Mouse (Mus musculus) heart, adult 8-10 months (tissue): Measurements from ENCODE around the gene Methig1. TPM values are rescaled to one million over a fixed set of nuclear protein-coding genes. Genes with fewer than 3 reads are reported as not detected.

Source experiments
- DNase-seq: peaks from one replicate; pipeline ENCODE4 v3.0.0; 2022; ENCODE audit warnings: low spot score
- total RNA-seq, 4 experiments: library from RNA; stranded (reverse); gene quantifications; 2 replicates each; pipeline ENCODE4 v1.2.4; 2022

Methig1 gene
- total RNA-seq, 4 experiments from 2014 or later, result 0.66 TPM; not detected in 3

DNA sequence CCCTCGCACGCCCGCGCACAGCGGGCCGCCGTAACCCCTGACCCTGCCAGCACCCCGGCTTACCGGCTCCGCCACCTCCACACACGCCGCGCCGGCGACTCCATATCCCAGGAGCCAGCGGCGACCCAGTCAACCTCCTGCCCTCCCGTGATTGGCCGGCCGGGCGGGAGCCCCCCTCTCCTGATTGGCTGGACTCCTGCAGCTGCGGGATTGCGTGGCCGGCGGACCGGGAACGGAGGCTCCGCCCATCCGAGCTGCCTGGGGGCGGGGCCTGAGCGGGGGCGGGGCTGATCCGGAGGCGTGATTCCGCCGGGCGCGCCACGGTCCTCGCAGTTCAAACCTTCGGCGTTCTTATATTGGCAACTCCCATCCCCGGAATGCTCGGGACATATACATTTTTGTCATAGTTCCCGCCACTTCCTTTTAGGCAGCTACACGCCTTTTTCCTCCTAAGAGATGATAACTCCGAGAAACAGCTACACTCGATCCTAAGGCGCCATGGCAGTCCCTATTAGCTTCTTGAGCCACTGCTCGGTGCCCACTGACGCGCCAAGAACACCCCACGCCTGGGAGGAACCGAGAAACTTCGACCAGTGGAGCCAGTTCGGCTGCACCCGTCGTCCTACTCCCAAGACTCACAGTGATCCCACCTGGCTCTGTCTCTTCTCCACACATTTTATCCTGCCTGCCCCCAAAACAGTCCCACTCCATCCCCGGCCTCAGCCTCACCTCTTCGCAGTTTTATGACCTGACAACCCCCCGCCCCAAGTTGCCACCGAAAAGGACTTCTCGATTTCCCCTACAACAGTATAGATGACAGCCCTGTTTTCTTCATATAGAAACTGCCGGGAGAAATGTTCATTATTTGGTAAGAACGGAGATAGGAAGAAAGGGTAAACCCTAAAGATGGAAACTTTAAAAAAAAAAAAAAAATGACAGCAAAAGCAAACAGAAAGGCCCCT lies 70.2 kb downstream of the Methig1 start:
- DNase-seq, result peak; percentile 95

DNA sequence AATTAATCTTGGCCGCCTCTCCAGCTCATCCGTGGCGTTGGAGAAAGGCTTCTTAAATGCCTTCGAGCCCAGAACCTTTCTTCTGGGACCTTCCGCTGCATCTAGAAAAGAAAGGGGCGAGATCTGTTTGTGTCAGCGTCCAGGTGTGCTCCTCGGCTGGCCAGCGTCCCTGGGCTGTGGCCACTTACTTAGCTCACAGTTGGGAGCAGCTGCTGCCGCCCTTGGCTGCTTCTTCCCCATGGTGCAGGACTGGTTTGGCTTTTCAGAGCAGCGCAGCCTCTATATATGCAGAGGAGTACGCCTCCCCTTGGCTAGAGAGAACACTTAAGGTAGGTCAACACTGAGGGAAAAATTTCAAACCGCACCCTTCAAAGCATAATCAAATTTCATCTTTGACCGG lies 71.0 kb downstream of the Methig1 start:
- no peak for DNase-seq

DNA sequence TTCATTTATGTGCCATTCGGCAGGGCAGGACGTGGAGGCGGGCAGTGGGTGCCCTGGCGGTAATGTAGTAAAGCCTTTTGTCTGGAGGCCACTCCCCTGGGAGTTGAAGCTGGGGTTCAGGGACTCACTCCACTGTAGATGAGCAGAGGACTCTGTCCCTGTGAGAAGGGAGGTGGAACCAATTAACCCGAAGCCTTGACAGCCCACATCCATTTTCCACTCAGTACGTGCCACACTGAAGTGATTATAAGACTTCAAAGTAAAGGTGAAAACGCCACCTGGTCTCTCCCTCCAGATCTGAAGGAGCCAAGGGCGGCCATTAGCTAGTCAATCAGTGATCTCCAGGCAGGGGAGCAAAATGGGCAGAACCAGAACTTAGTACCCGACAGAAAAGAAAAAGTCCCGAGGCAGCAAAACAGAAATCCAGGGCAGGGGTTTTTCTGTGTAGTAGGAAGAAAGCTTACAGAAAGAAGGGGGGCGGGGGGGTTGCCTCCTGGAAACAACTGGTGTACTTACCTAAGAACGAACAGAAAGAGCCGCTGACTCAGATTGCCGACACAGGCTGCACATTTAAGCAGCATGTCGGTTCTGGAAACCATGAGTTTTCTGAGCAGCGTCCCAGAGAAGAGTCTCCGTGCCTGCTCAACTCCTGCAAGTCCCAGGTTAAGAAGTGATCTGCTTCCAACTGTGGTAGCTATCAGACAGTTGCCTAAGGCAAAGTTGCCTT lies 71.6 kb downstream of the Methig1 start, which contains the start of gene Slc11a2:
Gene Slc11a2, minus strand, starts transcription at position 677 of the 727 bp plus-strand sequence.
- DNase-seq, result no peak

DNA sequence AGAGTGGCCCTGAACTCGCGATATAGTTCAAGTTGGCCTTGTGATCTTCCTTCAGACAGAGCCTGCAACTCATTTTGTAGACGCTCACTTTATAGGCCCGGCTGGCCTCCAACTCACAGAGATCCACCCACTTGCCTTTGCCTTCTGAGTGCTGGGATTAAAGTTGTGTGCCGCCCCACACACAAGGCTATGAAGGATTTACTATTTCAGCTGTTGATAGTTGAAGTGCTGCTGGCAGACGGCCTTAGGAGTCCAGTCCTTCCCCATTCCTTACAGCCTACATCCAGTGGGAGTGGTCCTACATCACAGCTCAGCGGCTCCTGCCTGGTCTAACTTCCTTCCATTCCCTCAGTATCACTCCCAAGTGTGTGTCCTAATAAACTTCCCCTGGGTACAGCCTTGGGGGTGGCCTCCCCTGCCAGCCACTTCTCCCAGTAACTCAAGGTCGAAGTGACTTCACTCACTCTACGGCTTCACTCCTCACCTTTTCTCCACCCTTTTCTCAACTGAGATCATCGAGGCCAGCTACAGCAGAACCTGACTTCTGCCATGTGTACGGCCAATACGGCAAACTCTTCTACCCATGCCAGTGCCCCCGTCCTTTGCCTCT lies 75.5 kb downstream of the Methig1 start:
- DNase-seq, result no peak

DNA sequence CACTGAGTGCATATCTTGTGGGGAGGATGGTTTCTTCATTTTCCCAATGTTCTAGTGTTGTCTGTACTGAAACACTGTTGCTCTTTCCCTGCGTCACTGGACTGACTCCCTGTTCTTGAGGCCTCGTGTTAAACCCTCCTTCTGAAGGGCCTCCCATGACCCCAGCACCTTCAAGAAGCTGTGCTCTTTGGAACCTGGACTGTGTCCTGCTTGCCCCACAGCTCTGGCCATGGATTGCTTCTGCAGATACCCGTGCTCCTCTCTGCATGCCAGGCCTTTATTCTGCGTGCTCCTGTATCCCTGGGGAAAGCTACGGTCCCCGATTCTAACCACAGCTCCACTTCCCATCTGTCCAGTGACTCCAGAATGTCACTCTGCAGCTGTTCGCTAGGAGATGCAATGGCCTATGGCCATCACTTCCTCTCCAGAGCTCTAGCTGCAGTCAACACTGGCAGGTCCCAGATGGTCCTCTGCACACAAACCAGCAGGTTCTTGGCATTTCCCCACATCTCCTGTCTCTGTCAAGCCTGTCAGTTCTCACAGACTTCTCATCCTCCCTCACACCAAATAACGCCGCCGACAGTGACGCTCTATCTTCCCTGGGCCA lies 77.1 kb downstream of the Methig1 start:
- DNase-seq, result no peak

DNA sequence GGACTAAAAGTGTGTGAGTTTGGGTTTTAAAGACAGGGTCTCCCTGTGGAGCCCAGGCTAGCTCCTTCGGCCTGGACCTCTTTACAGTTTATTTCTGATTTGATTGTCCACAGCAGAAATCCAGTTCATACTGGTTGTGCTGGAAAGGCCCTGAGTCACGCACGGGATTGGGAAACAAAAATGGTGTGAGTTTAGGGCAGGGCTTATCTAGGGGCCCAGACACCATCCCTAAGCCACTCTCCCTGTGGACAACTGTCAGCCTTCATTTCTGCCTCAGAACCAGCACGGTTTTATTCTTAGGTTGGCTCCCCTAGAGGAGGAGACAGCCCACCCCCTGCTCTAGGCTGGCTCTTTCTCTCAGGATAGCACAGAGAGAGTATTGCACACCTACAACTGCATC lies 80.3 kb downstream of the Methig1 start:
- DNase-seq, result no peak

Other genes starting within 250 kb of the Methig1 start
- gene Atf1, start 125.3 kb upstream of the Methig1 start, total RNA-seq, result 10 to 100 TPM; 51.7 to 67.5 (median 61.6) TPM
- gene Tmprss12, start 72.3 kb upstream of the Methig1 start, total RNA-seq, result not detected
- 10 to 100 TPM; 51.7 to 63.4 (median 54.3) TPM for gene Mettl7a1, start 49.0 kb upstream of the Methig1 start, total RNA-seq
- gene Mettl7a3, start 18.2 kb upstream of the Methig1 start, total RNA-seq, result under 1 TPM in 1 of 4 experiments, not detected in 3; 0.19 TPM
- 1 to 10 TPM in 2 of 4 experiments, under 1 TPM in 2; 0.79 to 2.2 (median 0.99) TPM for gene Mettl7a2, start 51 bp downstream of the Methig1 start, total RNA-seq
- not detected for gene Higd1c, start 11.4 kb downstream of the Methig1 start, total RNA-seq
- not detected for gene Gm5475, start 69.0 kb downstream of the Methig1 start, total RNA-seq
- gene Slc11a2, start 71.9 kb downstream of the Methig1 start, total RNA-seq, result 10 to 100 TPM; 49.0 to 61.5 (median 51.9) TPM
- gene Letmd1, start 115.9 kb downstream of the Methig1 start, total RNA-seq, result 10 to 100 TPM; 11.2 to 14.0 (median 11.8) TPM
- gene Csrnp2, start 142.3 kb downstream of the Methig1 start, total RNA-seq, result 1 to 10 TPM; 2.4 to 3.1 (median 2.7) TPM
- 10 to 100 TPM; 14.3 to 17.3 (median 15.6) TPM for gene Tfcp2, start 198.9 kb downstream of the Methig1 start, total RNA-seq
- 10 to 100 TPM; 11.1 to 17.3 (median 13.8) TPM for gene Pou6f1, start 246.8 kb downstream of the Methig1 start, total RNA-seq